Mouse (Mus musculus): Measurements from ENCODE around the gene Prb1. TPM values are rescaled to one million over a fixed set of nuclear protein-coding genes. Genes with fewer than 3 reads are reported as not detected.
"Not testable (repeated sequence)": the region's sequence is repeated elsewhere in the genome, so short reads cannot be mapped to it uniquely, and the experiment has no call there.

Prb1 gene
- not detected in 2 replicates for polyA plus RNA-seq (2016; fragmentation: Nextera tagmentation; extraction: Ambion mirVana)

DNA sequence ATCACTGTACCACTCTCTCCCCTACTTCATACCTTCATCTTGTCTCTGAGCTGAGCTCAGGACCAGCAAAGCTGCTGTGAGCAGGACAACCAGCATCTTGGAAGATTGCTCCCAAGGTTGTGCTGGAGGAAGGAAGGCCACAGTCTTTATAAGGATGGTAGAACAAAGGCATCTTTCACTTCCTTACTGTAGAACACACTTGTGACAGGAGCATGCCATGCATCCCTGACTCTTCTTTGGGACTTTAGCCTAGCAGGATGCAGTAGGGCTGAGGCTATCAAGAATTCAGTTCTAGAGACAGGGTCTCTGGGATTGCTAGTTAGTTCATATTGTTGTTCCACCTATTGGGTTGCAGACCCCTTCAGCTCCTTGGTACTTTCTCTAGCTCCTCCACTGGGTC is at the start of gene Prb1:
TSS of gene Prb1 (minus strand) at position 101 of the 400 bp plus-strand sequence.
- H3K4me3 ChIP-seq; H3K27ac ChIP-seq; H3K9ac ChIP-seq; H3K27me3 ChIP-seq; H3K36me3 ChIP-seq; H3K9me3 ChIP-seq (replicated peaks); ATAC-seq (ENCODE audit: low FRiP score); H3K4me2 ChIP-seq (replicated peaks); H3K4me1 ChIP-seq: not testable (repeated sequence)

Other genes with a start within 250 kb of the Prb1 start
- gene Prpmp5, start 104.2 kb upstream of the Prb1 start, polyA plus RNA-seq (2016; fragmentation: Nextera tagmentation; extraction: Ambion mirVana): not detected in 2 replicates
- not detected in 2 replicates for gene Gm8882, start 153.6 kb upstream of the Prb1 start, polyA plus RNA-seq (2016; fragmentation: Nextera tagmentation; extraction: Ambion mirVana)

All from hindbrain, embryonic 12.5 days (tissue).